Mouse (Mus musculus) heart, adult 8-10 months (tissue): ENCODE data around the gene Gm17622. TPM values are rescaled to one million over a fixed set of nuclear protein-coding genes. Genes with fewer than 3 reads are reported as not detected.

Source experiments
- DNase-seq: peaks from one replicate; pipeline ENCODE4 v3.0.0; 2022; ENCODE audit warnings: low spot score
- total RNA-seq, 4 experiments: library from RNA; stranded (reverse); gene quantifications; 2 replicates each; pipeline ENCODE4 v1.2.4; 2022

The Gm17622 gene
- total RNA-seq: not detected

DNA sequence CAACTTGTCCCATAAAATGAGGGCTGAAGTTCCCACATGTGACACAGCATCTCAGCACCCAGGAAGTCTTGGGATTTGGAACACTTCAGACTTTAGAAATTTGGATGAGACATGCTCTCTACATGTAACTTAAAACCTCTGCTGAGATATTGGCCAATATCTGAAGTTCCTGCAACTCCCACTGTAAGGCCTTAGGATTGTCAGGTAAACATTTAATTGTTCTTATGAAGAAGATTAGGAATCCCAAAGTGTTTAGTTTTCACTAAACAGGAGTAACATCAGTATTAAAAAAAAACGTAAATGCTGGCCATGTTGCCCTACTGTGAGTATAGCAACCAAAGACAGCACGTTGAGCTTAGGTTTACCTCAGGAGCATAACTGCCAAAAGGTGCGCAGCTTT, at the start of gene Gm17622:
Gene Gm17622 (plus strand): TSS at position 301 of the 400 bp plus-strand sequence.
- DNase-seq: no peak

DNA sequence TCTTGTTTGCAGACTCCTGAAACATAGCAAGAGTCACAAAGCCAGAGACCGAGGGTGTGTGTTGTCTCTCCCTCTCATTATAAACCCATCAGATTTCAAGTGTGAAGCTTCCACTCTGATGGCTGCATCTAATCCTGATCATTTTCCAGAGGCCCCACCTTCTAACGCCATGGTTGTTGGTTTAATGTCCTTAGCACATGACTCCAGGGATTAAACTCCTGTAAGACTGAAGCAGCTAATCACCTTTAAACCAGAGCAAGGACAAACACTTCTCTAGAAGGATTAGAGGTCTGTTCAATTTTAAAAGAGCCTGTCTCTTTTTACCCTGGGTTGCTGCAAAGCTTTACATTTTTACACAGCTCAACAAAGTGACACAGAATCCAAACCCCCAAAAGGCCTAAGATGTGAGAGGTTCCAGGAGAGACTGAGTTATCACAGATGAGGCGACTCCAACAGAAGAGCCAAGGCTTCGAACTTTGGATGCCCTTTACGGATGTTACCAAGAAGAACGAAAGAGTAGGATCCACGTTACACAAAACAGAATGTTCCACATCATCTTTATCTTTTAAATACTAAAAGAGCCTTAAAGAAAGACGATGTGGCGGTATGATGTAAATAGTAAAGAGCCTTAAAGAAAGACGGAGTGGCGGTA, 40.2 kb upstream of the Gm17622 start:
- no peak for DNase-seq

DNA sequence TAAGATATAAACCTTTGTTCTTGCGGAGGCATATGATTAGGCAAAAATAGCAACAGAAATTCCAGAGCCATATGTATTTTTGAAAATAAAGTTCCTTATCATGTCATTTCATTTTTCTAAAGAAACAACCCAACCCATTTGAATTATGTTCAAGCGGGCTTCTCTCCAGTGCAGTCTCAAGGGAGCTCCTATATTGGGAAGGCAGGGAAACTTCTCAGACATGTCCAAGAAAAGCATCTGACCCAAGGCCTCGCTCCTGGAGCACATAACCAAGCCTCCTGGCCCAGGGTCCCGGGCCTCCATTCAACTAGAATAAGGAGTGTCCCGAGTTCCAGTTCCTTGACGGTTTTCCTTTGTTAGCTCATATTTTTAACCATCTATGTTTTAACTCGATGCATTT, 39.7 kb upstream of the Gm17622 start:
- DNase-seq: peak; percentile 54

DNA sequence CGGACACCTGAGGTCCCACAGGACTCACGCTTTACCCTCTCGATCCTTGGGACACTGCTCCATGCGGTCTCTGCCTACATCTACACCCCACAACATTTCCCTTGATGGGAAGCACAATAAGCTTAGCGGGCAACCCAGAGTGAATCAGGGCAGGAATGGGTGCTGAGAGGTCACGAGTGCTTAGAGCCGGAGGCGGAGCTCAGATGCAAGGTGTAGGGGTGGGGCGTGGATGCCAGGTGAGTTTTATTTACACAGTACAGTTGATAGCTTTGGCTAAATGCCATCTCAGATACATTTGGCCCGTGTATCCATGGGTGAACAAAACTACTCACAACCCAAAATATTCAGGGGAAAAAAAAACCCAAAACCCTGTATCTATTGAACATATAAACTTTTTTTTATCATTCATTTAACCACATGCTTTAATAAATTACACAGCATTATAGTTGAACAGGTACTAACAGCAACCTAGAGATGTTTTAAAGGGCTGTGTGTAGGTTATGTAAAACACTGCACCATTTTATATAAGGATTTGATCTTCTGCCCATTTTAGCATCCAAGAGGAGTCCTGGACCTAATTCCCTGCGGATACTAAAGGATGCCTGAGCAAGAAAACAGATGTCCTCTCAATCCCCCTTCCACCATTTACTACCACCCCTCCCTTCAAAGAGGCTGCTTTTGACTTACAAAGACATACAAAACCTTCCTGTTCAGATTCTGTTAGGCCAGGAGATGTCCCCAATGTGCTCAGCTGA, 39.0 kb upstream of the Gm17622 start:
- no peak for DNase-seq

DNA sequence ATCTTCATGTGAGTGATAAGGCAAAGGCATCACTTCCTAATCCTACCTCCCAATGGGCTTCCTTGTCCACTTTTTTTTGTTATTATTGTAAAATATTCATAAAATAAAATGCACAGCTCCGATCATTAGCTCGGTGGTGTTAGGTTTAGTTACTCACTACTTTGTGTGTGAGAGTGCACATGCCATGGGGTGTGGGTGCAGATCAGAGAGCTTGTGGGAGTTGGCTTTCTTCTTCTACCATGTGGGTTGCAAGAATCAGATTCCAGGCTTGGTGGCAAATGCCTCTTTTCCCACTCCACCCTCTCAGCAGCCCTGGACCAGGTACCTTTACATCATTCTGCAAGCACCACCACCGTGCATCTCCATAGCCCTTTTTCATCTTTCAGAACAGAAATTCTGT, 37.9 kb upstream of the Gm17622 start:
- no peak for DNase-seq

DNA sequence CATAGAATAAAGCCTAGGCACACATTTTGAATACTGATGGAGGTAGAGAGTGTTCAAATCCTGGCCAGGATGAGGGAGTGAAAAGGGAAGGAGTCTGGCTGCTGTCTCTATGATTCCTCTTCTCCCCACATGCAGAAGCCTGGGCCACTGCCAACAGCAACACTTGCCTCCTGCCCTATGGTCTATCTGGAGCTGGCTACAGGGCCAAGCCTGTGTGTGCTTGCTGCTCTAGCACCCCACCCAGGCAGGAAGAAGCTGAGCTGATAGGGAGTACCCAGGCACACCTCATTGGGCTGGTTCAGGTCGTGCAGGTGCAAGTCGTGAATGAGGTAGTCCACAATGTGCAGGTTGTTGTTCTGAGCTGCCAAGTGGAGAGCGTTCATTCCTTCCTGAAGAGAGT, 36.2 kb upstream of the Gm17622 start:
- DNase-seq: no peak

DNA sequence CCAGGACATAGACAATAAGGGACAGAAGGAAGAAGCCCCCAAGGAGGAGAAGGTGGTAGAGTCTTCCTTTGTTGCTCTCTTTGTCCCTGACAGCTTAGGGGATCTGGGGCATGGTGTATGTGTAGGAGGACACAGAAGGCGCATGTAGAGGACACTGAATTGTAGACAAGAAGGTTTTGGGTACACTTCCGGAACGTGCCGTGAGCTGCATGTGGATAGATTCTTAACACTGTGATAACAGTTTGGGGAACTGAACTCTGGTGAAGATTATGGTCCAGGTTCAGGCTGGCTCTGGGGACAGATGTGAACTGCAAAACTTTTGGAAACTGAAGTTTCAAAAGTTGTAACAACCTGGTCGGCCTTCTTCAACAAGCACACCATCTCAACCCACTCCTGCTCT, 33.0 kb upstream of the Gm17622 start:
- no peak for DNase-seq

DNA sequence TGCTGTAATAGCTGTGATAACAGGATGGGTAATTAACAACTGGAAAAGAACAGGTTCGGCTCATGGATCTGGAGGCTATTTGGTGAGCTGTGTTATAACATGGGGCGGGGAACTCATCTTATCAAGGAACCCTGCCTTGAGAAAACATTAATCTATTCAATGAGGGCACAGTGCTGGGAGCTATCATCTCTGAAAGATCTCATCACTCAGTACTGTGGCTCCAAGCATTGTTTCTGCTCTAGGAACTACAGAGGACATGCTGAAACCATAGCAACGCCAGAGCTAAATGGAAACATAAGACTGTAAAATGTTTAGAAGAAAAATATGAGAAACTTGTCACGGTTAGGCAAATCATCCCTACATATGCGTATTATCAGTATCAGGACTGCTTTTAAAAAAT, 32.5 kb upstream of the Gm17622 start:
- no peak for DNase-seq

DNA sequence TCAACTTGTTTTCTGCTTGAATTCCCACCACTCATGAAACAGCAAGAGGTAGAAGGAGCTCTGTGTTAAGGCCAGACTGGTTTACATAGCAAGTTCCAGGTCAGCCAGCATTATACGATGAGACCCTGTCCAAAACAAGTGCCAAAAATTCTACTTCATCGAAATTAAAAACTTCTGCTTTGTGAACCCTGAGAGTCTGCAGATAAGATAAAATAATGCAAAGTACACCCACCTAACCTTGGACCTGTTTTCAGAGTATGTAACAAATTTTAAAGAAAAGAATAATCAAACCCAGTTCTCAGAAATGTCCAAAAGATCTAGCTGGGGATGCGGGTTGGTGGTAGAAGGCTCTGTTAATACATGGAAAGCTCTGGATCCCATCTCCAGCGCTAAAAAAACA, 31.9 kb upstream of the Gm17622 start:
- DNase-seq: no peak

DNA sequence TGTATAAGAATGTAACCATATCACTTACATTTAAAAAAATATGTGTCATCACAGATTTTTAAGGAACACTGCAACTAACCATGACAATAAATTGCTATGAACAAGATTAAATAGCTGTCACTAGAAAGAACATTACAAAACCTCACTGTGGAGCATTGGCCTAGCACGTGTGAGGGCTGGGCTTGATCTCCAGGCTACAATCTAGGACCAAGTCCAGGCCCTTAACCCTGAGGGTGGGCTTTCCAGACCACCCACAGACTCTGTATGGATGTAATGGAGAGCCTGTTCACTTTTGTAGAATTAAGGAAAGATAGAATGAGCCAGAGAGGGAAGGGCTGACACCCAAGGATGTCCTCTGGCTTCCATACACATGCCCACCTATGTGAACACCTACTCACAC, 27.9 kb upstream of the Gm17622 start:
- no peak for DNase-seq

DNA sequence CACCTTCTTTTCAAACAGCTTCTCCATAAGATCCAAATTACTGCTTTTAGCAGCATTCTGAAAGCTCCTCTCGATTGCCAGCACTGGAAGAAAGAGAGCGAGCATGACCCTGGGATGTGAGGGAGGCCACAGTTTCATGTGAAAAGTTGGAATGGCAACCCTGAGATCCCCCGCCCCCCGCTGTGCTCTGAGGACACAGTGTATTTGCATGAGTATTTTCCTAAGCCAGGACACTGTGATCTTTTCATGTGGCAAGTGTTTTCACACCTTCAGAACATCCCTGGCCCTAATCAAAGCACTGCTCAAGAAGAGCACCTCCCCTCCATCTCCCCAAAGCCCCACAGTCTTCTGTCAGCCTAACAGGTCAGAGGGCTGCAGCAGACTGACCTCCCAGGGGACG, 25.2 kb upstream of the Gm17622 start:
- DNase-seq: no peak

DNA sequence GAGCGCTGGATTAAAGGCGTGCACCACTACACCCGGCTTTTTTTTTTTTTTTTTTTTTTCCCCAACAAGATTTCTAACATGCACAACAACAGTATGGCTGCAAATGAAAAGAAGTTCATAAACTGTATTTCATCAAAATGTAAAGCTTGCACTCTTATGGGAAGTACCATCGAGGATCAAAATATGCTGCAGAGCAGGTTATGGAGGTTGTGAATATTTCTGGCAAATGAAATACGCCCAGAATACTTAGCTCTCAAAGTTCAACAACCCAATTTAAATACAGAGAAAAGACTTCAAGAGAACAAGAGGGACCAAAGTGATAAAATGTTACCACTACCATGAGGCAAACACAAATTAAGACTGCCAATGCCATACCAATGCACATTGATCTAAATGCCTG, 21.9 kb upstream of the Gm17622 start:
- DNase-seq: no peak

DNA sequence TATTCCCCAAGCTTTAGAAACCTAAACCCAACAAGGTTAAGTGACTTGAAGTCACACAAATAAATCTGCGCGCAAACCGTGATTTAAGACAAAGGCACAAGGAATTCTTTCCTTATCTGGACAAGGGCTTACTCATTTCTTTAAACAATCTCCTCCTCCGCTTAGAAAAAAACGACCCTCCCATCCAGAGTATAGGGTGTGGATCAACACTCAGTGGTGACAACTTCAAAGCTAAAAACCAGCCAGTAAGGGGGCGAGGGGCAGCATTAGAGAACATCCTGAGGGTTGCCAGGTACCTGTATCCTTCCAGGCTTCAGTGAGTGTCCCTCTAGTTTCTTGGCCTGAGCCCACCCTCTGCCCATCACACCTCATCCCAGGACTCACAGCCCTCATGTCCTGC, 20.0 kb upstream of the Gm17622 start:
- no peak for DNase-seq

DNA sequence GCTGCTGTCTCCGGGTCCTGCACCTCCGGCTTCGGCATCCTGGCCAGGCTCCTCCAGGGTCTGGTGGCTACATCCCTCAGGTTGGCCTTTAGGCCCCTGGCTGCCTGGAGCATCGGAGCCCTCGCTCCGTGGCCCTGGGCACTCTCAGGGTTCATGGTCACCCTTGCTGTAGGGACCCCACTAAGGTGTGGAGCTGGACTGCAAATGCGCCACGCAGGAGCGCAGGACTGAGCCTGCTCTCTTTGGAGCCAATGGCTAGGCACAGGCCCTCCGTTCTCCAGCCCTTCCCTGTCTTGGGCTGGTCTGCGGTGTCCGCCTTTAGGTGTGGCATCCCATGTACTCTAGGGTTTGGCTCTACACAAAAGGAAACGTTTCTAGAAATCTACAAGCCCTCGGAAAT, 19.6 kb upstream of the Gm17622 start, which contains the start of gene Ankdd1b:
Gene Ankdd1b (minus strand): TSS at position 242 of the 400 bp plus-strand sequence.
- no peak for DNase-seq

DNA sequence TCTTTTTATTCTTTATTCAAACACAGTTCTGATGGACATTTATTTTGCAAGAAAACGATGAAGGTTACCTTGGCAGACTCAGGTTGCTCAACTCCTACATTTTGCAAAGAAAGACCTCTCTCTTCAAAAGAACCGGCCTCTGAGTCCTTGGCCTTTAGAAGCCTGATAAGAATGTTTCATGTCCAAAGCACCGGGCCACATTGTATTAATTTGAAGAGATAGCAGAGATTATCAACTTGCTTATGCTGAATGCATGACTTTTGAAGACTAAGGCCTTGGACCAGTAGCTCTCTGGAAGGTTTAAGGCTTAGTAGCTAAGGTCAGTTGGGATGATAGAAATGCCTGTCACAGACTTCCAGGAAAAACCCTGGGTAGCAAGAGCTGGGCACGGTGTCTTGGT, 13.3 kb upstream of the Gm17622 start:
- no peak for DNase-seq

DNA sequence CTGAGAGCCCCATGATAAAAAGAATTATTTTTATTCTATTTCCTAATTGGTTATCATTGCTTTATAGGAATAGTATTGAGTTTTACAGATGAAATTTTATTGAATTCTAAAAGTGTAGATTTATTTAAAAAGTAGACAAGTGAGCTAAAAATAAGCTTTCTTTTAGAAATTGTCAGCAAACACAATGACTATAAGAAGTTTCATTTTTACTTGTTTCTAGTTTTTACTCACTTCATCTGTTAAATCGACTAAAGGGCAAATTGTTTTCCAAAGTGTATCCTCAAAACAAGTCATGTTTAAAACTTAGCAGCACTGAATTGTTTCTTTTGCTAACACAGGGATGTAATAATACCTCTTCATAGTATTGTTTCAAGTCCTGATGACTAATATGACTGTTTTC, 11.5 kb upstream of the Gm17622 start:
- DNase-seq: no peak

DNA sequence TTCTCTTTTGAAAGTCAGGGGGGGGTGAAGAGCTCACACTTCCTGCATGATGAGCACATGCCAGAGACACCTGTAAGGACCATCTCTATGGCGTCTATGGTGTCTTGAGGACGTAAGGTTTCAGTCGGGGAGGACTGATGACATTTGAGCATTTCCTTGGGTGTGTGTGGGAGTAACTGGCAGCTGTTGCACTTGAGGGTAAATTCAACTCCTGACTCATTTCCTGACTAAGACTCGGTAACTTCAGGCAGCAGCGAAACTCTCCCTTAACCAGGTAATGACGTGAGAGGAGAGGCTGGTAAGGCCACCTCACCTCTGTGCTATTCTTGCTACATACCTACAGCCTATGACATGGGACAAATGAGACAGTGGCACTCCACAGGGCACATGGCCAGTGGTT, 3.3 kb upstream of the Gm17622 start:
- DNase-seq: no peak

DNA sequence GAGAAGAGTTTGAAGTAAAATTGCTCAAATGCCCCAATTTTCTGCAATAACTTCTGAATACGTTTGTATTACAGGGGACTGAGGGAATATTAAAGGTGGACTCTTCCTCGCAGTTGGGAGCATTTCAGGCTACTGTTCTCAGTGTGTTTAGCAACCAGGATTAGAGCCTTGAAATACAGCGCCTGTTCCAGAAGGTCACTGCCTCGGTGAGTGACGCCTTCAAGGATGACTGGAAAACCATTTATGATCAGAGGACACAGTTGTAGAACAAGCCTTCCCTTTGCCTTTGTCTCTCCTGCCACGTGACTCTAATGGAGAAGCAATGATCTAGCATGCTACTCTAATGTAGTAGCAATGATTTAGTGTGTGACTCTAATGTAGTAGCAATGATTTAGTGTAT, 2.6 kb upstream of the Gm17622 start:
- DNase-seq: no peak

DNA sequence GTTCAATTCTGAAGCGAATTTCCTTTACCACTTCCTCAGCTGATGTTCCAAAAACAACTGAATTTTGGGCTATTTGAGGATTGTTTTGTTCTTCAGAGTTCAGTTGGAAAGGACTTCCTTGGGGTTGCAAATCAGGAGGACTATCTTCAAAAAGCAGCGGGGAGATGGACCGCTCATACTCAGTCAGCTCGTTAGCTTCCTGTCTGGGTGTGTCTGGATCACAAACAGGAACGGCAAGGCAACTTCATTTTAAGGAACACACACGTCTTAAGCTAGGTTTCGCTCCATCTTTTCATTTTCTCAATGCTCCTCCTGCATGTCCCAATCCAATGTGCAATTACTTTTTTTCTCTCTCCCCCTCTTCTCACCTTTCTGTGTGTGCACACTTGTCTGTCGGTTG, 6.1 kb downstream of the Gm17622 start:
- no peak for DNase-seq

DNA sequence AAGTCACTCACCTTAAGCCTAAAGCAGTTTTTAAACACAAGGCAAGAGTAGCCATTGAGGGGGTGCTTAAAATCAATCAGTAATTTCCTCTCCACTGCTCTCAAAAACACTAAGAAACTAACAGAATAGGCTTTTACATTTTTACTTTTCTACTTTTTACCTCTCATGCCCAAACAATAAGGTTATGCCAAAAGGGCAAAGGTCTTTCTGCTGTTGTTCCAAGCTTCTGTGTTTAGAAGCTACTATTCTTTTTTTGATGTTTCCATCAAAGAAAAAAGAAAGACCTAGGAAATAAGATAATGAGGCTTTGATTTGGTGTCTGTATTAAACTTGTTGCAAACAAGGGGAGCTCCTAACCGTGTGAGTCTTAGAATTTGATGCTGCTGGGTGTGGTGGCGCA, 9.4 kb downstream of the Gm17622 start:
- DNase-seq: no peak

DNA sequence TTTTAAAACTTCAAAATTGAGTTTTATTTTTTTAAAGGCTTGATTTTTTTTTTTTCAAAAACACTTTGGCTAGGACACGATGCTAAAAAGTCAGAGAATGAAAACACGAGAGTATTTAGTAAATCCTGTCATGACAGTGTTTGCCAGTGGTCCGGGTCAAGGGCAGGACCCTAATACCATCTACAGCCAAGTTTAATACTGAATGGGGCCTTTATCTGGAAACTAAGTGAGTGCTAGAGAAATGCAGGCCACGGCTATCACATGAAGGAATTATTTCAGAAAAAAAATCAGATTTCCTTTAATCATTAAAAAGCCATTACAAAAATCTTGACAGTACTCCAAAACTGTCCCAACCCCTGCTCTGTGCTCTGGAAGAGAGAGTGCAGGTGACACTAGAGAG, 15.1 kb downstream of the Gm17622 start:
- no peak for DNase-seq

DNA sequence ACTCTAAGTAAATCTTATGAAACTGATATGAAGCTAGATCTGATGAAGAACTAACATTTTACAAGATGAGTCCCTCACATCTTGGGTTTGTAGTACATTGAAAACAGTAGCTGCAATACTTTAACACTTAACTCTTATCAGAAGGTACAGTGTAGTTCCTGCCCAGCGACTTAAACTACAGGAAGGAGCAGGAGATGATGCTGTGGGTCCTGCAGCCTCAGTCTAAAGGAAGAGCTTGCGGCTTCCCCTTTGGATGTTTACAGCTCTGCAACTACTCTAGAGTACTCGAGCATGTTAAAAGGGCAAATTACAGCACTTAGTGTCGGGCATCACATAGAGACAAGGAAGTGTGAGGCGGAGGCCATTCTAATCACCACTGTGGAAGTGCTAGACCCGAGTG, 15.8 kb downstream of the Gm17622 start:
- no peak for DNase-seq

DNA sequence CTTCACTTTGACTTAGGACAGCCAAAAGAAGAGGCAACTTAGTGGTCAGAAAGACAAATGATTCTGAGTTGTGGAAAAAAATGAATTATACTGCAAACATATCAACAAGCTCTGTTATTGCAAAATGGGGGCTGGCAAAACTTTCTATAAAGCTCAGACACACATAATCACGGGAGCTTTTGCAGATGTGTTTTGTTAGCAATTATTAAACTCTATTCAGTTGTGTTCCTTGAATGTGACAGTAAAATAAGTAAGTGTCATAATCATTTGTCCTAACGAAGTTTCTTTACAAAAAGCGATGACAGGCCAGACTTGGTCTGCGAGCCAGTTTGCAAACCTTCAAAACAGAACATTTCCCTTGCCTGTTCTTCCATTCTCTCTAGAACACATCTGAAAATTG, 17.0 kb downstream of the Gm17622 start:
- no peak for DNase-seq

DNA sequence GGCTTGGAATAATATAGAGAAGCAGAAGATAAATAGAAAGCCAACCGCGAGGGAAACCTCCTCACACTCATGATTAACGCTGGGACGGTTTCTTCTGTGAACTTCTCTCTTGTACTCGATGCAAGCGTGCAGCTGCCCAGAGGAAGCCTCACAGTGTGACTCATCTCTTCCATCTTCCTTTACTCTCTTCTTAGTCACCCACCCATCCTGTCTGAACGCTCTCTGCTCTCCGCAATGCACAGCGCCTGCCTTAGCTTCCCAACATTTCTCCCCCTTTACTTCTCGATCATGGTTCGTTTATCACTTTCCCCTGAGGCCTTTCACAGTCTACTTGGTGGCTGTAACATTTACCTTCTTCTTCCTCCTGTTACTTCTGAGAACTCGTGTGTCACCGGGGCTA, 20.1 kb downstream of the Gm17622 start:
- DNase-seq: peak; percentile 62
